Mouse (Mus musculus): ENCODE measurements at regions not wholly inside any gene's neighbourhood (a gene's known extent, or its start where the extent isn't known, plus 50 kb on each side); places are given as distances from the start of the nearest gene placed in this dataset.

GRCm38 (mm10) chr12:40906807-40907206 is 117.1 kb upstream of the Immp2l start:
- TF ChIP-seq ZNF384 (IDR thresholded peaks at IDR 0.05; ENCODE audit: low read depth, low read length) (no peak), MAFK (IDR thresholded peaks at IDR 0.05; ENCODE audit: insufficient read depth, low read depth, low read length) (no peak), ZC3H11A (IDR thresholded peaks at IDR 0.05; ENCODE audit: borderline replicate concordance, low read depth, low read length) (no peak), HCFC1 (IDR thresholded peaks at IDR 0.05; ENCODE audit: borderline replicate concordance, insufficient read depth, low read length) (no peak)
